Mouse (Mus musculus): ENCODE measurements at regions not wholly inside any gene's neighbourhood (a gene's known extent, or its start where the extent isn't known, plus 50 kb on each side); places are given as distances from the start of the nearest gene placed in this dataset.

GRCm38 (mm10) chr11:90121902-90122301, 65.6 kb upstream of the Gm45716 start:
- no peaks in the 10 kb centered on the region for H3K4me1 ChIP-seq (ENCODE audit: control insufficient read depth, insufficient read depth, low read length)
- 78% methylated on average over 3 of the region's 3 CpGs for WGBS

DNA sequence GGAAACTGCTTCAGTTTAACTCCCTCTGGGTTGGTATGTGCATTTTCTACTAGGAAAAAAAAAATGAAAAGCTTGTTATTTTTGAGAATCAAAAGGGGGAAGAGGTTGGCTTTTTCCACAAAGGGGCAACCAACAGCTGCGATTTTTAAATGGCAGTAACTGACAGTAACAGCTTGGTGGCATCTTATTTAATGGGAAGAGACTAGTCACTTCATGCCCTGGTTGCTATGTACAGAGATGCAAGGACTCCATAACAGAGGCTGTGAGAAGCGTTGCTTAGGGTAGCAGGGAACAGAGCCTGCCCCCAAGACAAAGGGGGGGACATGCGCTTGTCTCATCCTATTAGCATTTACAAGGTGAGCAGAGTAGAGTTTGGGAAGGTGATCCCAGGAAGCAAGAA, 64.8 kb upstream of the Gm45716 start:
- no peaks in the 10 kb centered on the region for H3K36me3 ChIP-seq (ENCODE audit: control insufficient read depth, insufficient read depth, low read length)
- 75% methylated on average over 3 of the region's 3 CpGs for WGBS
- TF ChIP-seq CTCF (conservative IDR thresholded peaks at IDR 0.05; ENCODE audit: insufficient read depth, insufficient read length, low read depth, low read length) (no peak), POLR2A (IDR thresholded peaks at IDR 0.05; ENCODE audit: low read depth, low read length) (no peak)
- no peak overlapping the region for H3K27ac ChIP-seq (ENCODE audit: insufficient read depth, low read depth, low read length)
- no peak overlapping the region for H3K4me3 ChIP-seq (ENCODE audit: insufficient read depth, low read depth, low read length)
- H3K27me3 ChIP-seq (replicated peaks; ENCODE audit: control insufficient read depth, insufficient read depth, low read length): no peaks in the 10 kb centered on the region; the same call in 1 of the 2 replicates
- H3K4me1 ChIP-seq (ENCODE audit: control insufficient read depth, insufficient read depth, low read length): no peaks in the 10 kb centered on the region
- no peak for DNase-seq

More at GRCm38 (mm10) chr11:90121902-90122301, 65.6 kb upstream of the Gm45716 start:
- Histone ChIP-seq H3K27ac (ENCODE audit: insufficient read depth, low read depth, low read length) (no peak overlapping the region), H3K27me3 (replicated peaks; ENCODE audit: control insufficient read depth, insufficient read depth, low read length) (no peaks in the 10 kb centered on the region; the same call in 1 of the 2 replicates), H3K4me3 (ENCODE audit: insufficient read depth, low read depth, low read length) (no peak overlapping the region), H3K36me3 (ENCODE audit: control insufficient read depth, insufficient read depth, low read length) (no peaks in the 10 kb centered on the region)
- peak; percentile 10 for DNase-seq
- no peak for TF ChIP-seq CTCF (conservative IDR thresholded peaks at IDR 0.05; ENCODE audit: insufficient read depth, insufficient read length, low read depth, low read length)
- TF ChIP-seq POLR2A (IDR thresholded peaks at IDR 0.05; ENCODE audit: low read depth, low read length): no peak

DNA sequence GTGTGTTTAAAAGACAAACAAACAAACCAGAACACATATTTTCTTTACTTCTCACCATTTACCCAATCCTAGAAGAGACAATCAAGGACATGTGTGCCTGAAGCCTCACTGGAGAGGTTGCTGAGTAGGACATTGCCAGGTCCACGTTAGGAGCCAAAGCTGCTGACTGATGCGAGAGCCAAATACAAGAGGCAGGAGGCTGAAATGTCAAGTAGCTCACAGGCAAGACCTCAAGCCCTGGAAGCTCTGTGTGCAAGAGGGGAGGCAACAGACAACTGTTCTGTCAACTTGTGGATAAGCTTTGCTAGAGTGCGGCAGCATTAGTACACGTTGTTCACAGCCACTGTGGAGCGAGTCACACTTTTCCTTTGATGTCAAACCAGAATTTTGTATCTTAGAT, 63.6 kb upstream of the Gm45716 start:
- H3K4me1 ChIP-seq (ENCODE audit: control insufficient read depth, insufficient read depth, low read length): no peaks in the 10 kb centered on the region
- H3K27ac ChIP-seq (ENCODE audit: insufficient read depth, low read depth, low read length): no peak overlapping the region
- no peaks in the 10 kb centered on the region for H3K36me3 ChIP-seq (ENCODE audit: control insufficient read depth, insufficient read depth, low read length)
- no peak for DNase-seq
- WGBS: 92% methylated on average over 5 of the region's 5 CpGs
- no peak overlapping the region for H3K4me3 ChIP-seq (ENCODE audit: insufficient read depth, low read depth, low read length)
- no peaks in the 10 kb centered on the region; the same call in 1 of the 2 replicates for H3K27me3 ChIP-seq (replicated peaks; ENCODE audit: control insufficient read depth, insufficient read depth, low read length)
- TF ChIP-seq CTCF (conservative IDR thresholded peaks at IDR 0.05; ENCODE audit: insufficient read depth, insufficient read length, low read depth, low read length) (no peak), POLR2A (IDR thresholded peaks at IDR 0.05; ENCODE audit: low read depth, low read length) (no peak)

DNA sequence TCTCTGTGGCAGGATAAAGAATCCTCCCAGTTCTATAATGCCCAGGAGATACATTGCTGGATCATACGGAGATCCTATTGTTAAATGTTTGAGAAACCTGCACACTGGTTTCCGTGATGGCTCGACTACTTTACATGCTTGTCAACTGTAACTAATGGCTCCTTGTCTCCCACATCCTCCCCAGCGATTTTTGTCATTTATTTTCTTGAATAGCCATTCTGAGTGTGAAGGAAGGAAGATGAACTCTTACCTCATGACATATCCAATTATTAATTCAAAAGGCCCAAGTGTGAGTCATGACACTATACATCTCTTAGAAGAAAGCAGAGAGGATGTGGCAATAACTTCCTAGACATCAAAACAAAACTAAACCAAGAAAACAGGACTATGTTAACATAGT, 61.2 kb upstream of the Gm45716 start:
- DNase-seq: no peak
- 0 out of 2 replicates have a peak, but pooled peaks cover 3% of the 10 kb centered on the region for H3K4me1 ChIP-seq (ENCODE audit: control insufficient read depth, insufficient read depth, low read length)
- H3K36me3 ChIP-seq (ENCODE audit: control insufficient read depth, insufficient read depth, low read length): no peaks in the 10 kb centered on the region
- no peak overlapping the region for H3K27ac ChIP-seq (ENCODE audit: insufficient read depth, low read depth, low read length)
- 23% methylated on average over 4 of the region's 4 CpGs for WGBS
- no peaks in the 10 kb centered on the region; the same call in 1 of the 2 replicates for H3K27me3 ChIP-seq (replicated peaks; ENCODE audit: control insufficient read depth, insufficient read depth, low read length)
- H3K4me3 ChIP-seq (ENCODE audit: insufficient read depth, low read depth, low read length): no peak overlapping the region
- no peak for TF ChIP-seq POLR2A (IDR thresholded peaks at IDR 0.05; ENCODE audit: low read depth, low read length)

GRCm38 (mm10) chr11:90128865-90129415, 58.5 kb upstream of the Gm45716 start:
- TF ChIP-seq CTCF (conservative IDR thresholded peaks at IDR 0.05; ENCODE audit: insufficient read depth, insufficient read length, low read depth, low read length) (no peak), POLR2A (IDR thresholded peaks at IDR 0.05; ENCODE audit: low read depth, low read length) (no peak)
- Histone ChIP-seq H3K36me3 (ENCODE audit: control insufficient read depth, insufficient read depth, low read length) (no peaks in the 10 kb centered on the region), H3K4me3 (ENCODE audit: insufficient read depth, low read depth, low read length) (no peak overlapping the region), H3K27me3 (replicated peaks; ENCODE audit: control insufficient read depth, insufficient read depth, low read length) (no peaks in the 10 kb centered on the region), H3K27ac (ENCODE audit: insufficient read depth, low read depth, low read length) (peak overlapping the region; percentile 39), H3K4me1 (ENCODE audit: control insufficient read depth, insufficient read depth, low read length) (0 out of 2 replicates have a peak, but pooled peaks cover 3% of the 10 kb centered on the region)
- WGBS: 78% methylated on average over 7 of the region's 7 CpGs
- peak; percentile 31 for DNase-seq

- DNase-seq: peak; percentile 49
- no peaks in the 10 kb centered on the region for H3K36me3 ChIP-seq (ENCODE audit: control insufficient read depth, insufficient read depth, low read length)
- H3K4me3 ChIP-seq (ENCODE audit: insufficient read depth, low read depth, low read length): no peak overlapping the region
- no peak overlapping the region for H3K27ac ChIP-seq (ENCODE audit: insufficient read depth, low read depth, low read length)
- 0 out of 2 replicates have a peak, but pooled peaks cover 3% of the 10 kb centered on the region for H3K4me1 ChIP-seq (ENCODE audit: control insufficient read depth, insufficient read depth, low read length)
- 16% methylated on average over 12 of the region's 12 CpGs for WGBS
- no peaks in the 10 kb centered on the region for H3K27me3 ChIP-seq (replicated peaks; ENCODE audit: control insufficient read depth, insufficient read depth, low read length)
- TF ChIP-seq CTCF (conservative IDR thresholded peaks at IDR 0.05; ENCODE audit: insufficient read depth, insufficient read length, low read depth, low read length) (no peak), POLR2A (IDR thresholded peaks at IDR 0.05; ENCODE audit: low read depth, low read length) (no peak)
Measured at GRCm38 (mm10) chr11:90129793-90130624, 57.5 kb upstream of the Gm45716 start.

- TF ChIP-seq POLR2A (IDR thresholded peaks at IDR 0.05; ENCODE audit: low read depth, low read length) (no peak), CTCF (conservative IDR thresholded peaks at IDR 0.05; ENCODE audit: insufficient read depth, insufficient read length, low read depth, low read length) (no peak)
- no peaks in the 10 kb centered on the region for H3K36me3 ChIP-seq (ENCODE audit: control insufficient read depth, insufficient read depth, low read length)
- DNase-seq: peak; percentile 47
- H3K27me3 ChIP-seq (replicated peaks; ENCODE audit: control insufficient read depth, insufficient read depth, low read length): no peaks in the 10 kb centered on the region
- WGBS: 73% methylated on average over 1 of the region's 1 CpGs
- 0 out of 2 replicates have a peak, but pooled peaks cover 3% of the 10 kb centered on the region for H3K4me1 ChIP-seq (ENCODE audit: control insufficient read depth, insufficient read depth, low read length)
- no peak overlapping the region for H3K27ac ChIP-seq (ENCODE audit: insufficient read depth, low read depth, low read length)
- no peak overlapping the region for H3K4me3 ChIP-seq (ENCODE audit: insufficient read depth, low read depth, low read length)
Measured at GRCm38 (mm10) chr11:90130635-90131034, 56.8 kb upstream of the Gm45716 start.
